Mouse (Mus musculus) liver, embryonic 14.5 days (tissue): Measurements from ENCODE around the gene Aspdh.

ENCODE experiments used
- CTCF ChIP-seq: IDR thresholded peaks from 2 replicates; pipeline ENCODE4 v1.5.1; 2016; ENCODE audit warnings: antibody characterized with exemption, low read depth, control low read depth
- EP300 ChIP-seq: IDR thresholded peaks from 2 replicates; pipeline ENCODE4 v1.6.1; 2016; ENCODE audit warnings: antibody characterized with exemption, low read depth

GRCm38 (mm10) chr7:44428968-44429521 lies 36.1 kb upstream of the Aspdh start, which contains the start of gene Lrrc4b:
- no peak for TF ChIP-seq EP300
- TF ChIP-seq CTCF, result no peak
